Mouse (Mus musculus): ENCODE data around the gene Tmcc3. TPM values are rescaled to one million over a fixed set of nuclear protein-coding genes. Genes with fewer than 3 reads are reported as not detected.

Tmcc3 gene
- polyA plus RNA-seq, 1 experiment: 20.7 TPM

DNA sequence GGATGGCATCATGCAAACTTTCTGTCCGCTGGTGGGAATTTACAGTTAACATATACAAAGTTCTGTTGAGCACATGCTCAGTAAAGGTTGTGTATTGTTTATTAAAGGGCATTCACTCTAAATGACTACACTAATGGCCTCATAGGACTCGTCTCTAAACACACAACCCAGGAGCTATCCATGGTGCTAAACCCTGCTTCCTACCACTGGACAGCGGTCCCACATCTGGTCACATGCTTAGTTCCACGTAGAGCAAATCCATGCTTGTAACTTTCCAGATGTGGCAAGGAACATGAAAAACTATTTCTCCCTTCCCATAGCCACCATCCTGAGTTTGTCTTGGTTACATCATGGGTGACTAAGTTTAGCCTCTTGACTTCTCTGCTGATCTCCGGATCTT is 6.2 kb upstream of the Tmcc3 start:
- Histone ChIP-seq H3K27ac (replicated peaks; ENCODE audit: low read depth, low read length) (no peak overlapping the region), H3K4me3 (ENCODE audit: insufficient read depth, low read depth, low read length) (no peak overlapping the region), H3K4me1 (ENCODE audit: control insufficient read depth, insufficient read depth, insufficient read length, low read length) (no peaks in the 10 kb centered on the region)

DNA sequence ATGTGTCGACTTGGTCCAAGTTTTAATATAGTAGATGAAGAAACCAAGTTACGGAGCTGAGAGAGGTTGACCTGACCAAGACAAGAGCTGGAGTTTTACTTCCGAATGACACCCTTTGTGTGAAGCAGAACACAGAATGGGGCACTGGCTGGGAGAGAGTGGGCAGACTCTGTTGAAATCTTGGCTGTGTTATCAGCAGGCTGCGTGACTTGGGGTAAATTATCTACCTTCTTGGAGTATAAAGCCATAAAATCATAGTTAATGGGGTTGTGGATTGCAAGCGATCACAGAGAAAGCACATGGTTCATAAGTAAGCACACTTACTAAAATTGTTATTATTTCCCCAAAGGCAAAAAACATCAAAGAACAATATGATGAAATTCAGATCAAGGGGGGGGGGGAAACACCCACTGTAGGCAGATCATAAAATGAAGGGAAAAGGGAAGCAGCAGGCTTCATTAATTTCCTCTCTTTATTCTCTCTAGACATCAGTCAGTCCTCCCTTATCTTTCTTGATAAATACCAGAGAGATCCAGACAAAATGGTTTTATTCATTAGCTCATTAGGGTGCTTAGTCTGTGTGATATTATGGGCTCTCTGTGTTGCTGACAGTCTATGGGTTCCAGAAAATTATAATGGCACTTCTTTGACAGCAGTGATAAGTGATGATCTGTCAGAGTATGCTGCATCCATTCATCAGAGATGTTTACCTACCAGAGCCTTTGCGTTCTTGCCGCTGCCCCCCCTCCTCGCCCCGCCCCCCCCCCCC is 1.1 kb upstream of the Tmcc3 start:
- H3K27ac ChIP-seq (replicated peaks; ENCODE audit: low read depth, low read length): no peak overlapping the region
- H3K4me1 ChIP-seq (ENCODE audit: control insufficient read depth, insufficient read depth, insufficient read length, low read length): no peaks in the 10 kb centered on the region; the same call in 1 of the 2 replicates
- H3K4me3 ChIP-seq (ENCODE audit: insufficient read depth, low read depth, low read length): no peak overlapping the region

DNA sequence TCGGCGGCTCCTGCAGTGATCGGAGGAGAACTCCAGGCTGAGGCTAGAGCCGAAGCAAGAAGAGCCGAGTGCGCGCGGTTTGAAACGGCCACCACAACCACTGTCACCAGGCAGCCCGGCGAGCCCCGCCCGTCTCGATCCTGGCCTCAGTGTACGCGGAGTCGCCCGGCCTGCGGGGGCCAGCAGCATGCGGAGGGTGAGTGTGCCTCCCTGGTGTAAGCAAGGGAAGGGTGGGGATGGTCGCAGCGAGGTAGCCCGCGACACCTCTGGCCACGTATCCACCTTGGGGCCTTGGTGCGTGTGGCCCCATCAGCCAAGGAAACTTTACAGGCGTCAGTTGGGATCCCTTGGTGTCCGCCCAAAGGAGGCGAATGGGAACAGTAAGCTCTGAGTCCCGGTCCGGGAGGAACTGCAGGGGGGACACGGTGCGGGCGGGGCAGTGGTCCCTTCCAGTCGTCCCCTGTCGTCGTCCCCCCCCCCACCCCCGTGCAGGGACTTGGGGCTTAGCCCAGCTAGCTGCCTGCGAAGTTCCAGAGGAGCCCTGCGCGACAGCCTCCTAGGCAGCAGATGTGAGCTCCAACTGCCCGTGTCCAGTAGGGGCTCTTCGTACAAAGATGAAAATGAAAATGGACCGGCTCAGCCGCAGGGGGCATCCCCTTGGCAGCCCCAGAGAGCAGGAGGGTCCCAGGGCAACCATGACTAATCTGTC is 412 bp downstream of the Tmcc3 start:
- H3K4me3 ChIP-seq (ENCODE audit: insufficient read depth, low read depth, low read length): peak overlapping the region; percentile 59
- H3K27ac ChIP-seq (replicated peaks; ENCODE audit: low read depth, low read length): no peak overlapping the region
- H3K4me1 ChIP-seq (ENCODE audit: control insufficient read depth, insufficient read depth, insufficient read length, low read length): no peaks in the 10 kb centered on the region; the same call in 1 of the 2 replicates

DNA sequence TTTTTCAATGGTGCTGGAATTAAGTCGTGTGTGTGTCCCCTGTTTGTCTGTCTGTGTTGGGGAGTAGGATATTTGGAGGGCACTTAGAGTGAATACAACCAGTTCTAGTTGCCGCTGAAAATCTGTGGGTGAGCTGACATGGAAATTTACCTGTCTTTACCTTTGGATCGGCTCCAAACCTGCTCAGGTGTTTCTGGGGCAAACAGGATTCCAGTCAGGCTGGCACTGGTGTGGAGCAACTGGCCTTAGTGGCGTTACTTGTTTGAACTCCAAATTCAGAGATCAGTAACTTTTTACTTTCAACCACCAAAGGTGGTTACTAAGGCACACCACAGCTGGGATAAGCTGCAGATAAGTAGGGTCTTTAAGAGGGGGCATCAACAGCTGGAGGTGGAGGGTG is 1.4 kb downstream of the Tmcc3 start:
- Histone ChIP-seq H3K4me3 (ENCODE audit: insufficient read depth, low read depth, low read length) (no peak overlapping the region), H3K4me1 (ENCODE audit: control insufficient read depth, insufficient read depth, insufficient read length, low read length) (no peaks in the 10 kb centered on the region; the same call in 1 of the 2 replicates), H3K27ac (replicated peaks; ENCODE audit: low read depth, low read length) (no peak overlapping the region)

DNA sequence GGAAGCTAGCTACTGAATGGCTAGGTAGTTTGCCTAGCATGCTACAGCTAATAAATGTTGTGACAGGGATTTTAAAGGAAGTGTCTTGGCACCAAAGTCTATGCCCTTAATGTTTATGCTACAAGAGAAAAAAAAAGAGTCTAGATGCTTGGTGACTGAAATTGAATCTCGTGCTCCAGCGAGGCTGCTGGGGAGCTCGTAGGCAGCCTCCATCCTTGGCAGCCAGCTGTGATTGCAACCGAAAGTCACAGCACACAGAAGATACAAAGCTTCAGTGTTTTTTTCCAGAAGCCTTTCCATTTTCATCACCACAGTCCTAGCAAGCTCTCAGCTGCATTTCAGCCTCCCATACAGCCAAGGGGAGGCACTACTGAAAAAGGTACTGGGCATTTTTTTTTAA is 6.8 kb downstream of the Tmcc3 start:
- Histone ChIP-seq H3K27ac (replicated peaks; ENCODE audit: low read depth, low read length) (no peak overlapping the region), H3K4me1 (ENCODE audit: control insufficient read depth, insufficient read depth, insufficient read length, low read length) (no peaks in the 10 kb centered on the region), H3K4me3 (ENCODE audit: insufficient read depth, low read depth, low read length) (no peak overlapping the region)

DNA sequence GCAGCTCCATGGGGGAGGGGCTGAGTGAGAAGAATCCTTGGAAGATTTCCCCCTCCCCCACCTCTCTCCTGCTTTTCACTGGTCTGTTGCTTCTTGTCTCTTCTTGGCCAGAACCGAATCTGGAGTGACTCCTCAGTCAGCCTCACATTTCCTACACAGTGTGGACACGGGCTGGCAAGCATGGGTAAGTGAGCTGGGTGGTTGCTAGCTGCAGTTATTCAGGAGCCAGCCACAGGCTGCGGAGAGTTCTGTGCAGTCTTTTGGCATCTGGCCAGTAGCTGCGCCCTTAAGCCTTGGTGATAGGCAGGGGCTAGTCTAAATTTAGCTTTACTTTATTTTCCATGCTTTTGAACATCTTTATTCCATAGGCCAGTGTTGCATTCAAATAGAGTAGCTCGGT is 18.2 kb downstream of the Tmcc3 start:
- Histone ChIP-seq H3K4me3 (ENCODE audit: insufficient read depth, low read depth, low read length) (no peak overlapping the region), H3K27ac (replicated peaks; ENCODE audit: low read depth, low read length) (no peak overlapping the region), H3K4me1 (ENCODE audit: control insufficient read depth, insufficient read depth, insufficient read length, low read length) (no peaks in the 10 kb centered on the region)

DNA sequence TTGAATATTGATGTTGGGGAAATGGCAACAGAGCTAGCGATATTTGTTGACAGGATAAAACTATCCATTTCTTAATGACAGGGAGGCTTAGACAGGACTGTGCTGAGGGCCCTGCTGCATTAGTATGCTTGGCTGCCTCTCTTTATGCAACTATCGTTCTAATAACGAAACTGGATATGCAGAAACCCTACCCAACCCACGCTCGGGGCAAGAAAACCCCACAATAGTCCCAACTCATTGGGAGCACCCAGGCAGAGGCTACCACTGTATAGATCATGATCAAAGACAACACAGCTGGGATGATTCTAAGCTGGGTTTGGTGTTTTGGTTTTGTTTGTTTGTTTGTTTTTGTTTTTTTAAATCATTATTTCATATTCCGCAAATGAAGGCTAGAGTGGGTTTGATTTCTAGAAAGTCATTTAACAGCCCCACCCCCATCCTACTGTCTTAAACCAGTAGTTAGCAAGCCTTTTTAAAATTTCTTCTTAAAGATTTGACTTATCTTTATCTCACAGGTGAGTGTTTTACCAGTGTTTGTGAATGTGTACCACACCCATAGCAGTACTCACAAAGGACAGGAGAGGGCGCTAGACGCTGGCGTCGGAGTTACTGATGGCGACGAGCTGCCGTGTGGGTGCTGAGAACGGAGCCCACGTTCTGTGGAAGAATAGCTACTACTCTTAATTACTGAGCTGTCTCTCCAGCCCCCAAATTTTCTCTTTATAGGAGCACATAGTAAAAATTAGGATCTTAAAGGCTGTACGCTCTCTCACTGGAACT is 20.8 kb downstream of the Tmcc3 start:
- no peak overlapping the region for H3K27ac ChIP-seq (replicated peaks; ENCODE audit: low read depth, low read length)
- H3K4me3 ChIP-seq (ENCODE audit: insufficient read depth, low read depth, low read length): no peak overlapping the region
- no peaks in the 10 kb centered on the region for H3K4me1 ChIP-seq (ENCODE audit: control insufficient read depth, insufficient read depth, insufficient read length, low read length)

DNA sequence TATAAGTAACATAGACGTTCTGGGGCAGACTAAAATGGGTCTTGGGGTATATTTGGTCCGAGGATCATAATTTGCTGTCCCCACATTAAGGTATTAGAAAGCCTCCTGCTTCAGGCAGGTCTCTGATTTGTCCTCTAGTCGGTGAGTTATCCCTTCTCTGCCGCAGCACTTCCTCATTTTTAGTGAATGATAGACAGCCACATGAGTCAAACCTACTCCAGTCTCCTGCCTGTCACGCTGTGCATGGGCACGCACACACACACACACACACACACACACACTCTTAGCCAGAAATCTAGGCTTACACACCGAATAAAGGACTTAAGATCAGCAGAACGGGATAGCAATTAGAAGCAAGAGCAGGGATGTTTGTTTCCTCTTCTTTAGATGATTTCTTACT is 21.6 kb downstream of the Tmcc3 start:
- Histone ChIP-seq H3K4me3 (ENCODE audit: insufficient read depth, low read depth, low read length) (no peak overlapping the region), H3K4me1 (ENCODE audit: control insufficient read depth, insufficient read depth, insufficient read length, low read length) (no peaks in the 10 kb centered on the region), H3K27ac (replicated peaks; ENCODE audit: low read depth, low read length) (no peak overlapping the region)

DNA sequence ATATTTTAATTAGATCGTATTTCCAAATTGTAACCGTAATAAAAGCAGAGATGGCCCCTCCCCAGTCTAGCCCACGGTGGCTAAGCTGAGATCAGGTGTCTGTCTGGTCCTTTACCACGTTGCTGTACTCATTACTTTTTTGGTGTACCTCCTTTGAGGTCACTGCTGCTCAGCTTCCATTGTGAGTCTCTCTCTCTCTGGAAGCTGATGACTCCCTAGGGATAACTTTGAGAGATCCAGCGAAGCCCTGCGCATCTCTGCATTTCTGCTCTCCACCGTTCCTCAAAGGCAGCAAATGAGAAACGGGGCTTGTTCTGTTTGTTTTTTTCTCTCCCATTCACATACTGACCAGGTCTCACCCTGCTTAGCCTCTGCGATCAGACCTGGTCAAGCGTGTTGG is 23.3 kb downstream of the Tmcc3 start:
- H3K27ac ChIP-seq (replicated peaks; ENCODE audit: low read depth, low read length): no peak overlapping the region
- H3K4me3 ChIP-seq (ENCODE audit: insufficient read depth, low read depth, low read length): no peak overlapping the region
- no peaks in the 10 kb centered on the region for H3K4me1 ChIP-seq (ENCODE audit: control insufficient read depth, insufficient read depth, insufficient read length, low read length)

DNA sequence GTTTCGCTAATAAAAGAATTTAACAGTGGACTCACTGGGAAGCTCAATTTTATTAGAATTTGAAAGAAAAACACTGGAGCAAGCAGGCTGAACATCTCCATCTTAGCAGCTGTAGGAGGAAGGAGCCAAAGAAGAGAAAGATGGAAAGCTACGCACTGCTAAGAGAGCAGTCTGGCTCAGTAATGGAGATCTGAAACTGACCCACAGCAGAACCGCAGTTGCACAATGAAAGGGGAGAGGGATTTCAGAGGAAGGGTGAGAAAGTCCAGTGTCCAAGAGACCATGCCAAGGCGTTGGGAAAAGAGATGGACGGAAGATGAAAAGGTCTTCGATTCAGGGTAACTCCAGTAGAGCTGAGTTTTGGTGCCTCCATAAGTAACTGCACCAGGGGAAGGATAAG is 24.3 kb downstream of the Tmcc3 start:
- Histone ChIP-seq H3K4me1 (ENCODE audit: control insufficient read depth, insufficient read depth, insufficient read length, low read length) (no peaks in the 10 kb centered on the region), H3K4me3 (ENCODE audit: insufficient read depth, low read depth, low read length) (no peak overlapping the region), H3K27ac (replicated peaks; ENCODE audit: low read depth, low read length) (no peak overlapping the region)

DNA sequence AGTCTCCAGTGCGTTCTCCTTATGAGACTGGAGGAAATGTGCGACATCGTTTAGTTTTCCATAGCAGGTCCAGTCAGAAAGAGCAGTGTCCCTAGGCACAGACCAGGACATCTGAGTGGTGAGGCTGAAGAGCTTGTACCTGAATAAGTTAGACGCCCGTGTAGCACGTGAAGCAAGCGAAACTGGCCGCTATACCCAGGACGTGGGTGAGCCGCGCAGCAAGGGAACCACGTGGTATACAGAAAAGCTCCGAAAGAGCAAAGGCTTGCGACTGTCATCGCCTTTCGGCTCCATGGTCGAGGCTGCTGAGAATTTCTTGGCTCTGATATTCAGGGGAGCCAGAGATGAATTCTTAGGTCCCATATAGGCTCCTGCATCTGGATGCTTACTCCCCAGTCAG is 29.8 kb downstream of the Tmcc3 start:
- Histone ChIP-seq H3K4me1 (ENCODE audit: control insufficient read depth, insufficient read depth, insufficient read length, low read length) (no peaks in the 10 kb centered on the region), H3K27ac (replicated peaks; ENCODE audit: low read depth, low read length) (no peak overlapping the region), H3K4me3 (ENCODE audit: insufficient read depth, low read depth, low read length) (no peak overlapping the region)

DNA sequence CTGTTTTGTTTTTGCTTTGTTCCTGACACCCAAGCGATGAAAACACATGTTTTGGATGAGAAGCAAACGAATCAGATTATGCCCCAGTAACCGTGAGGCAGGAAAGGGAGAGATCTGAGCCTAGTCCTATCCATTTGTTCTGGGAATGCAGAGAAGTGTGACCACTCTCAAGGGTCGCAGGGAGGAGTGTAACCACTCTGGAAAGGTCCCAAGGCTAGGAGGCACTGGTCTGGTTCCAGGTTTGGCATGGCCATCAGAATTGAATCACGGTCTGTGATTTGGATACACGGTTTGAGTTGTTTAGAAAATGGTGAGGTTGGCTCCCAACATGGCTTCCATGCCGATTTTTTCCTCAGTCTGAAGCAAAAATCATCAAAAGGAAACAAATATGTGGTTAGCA is 30.5 kb downstream of the Tmcc3 start:
- H3K4me3 ChIP-seq (ENCODE audit: insufficient read depth, low read depth, low read length): no peak overlapping the region
- no peaks in the 10 kb centered on the region for H3K4me1 ChIP-seq (ENCODE audit: control insufficient read depth, insufficient read depth, insufficient read length, low read length)

DNA sequence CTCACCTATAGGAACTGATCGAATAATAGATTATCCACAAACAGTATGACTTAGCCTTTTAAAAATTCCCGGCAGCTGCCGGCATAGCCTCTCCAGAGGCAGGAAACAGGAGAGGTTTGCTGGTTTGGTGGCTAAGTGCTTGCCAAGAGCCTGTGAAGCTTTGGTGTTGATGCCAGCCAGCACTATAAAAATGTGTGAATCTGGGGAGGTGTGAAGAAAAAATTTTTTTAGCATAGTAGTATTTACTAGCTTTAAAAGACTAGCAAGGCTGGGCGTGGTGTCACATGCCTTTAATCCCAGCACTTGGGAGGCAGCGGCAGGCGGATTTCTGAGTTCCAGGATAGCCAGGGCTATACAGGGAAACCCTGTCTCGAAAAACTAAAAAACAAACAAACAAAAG is 31.8 kb downstream of the Tmcc3 start:
- no peak overlapping the region for H3K4me3 ChIP-seq (ENCODE audit: insufficient read depth, low read depth, low read length)
- no peak overlapping the region for H3K27ac ChIP-seq (replicated peaks; ENCODE audit: low read depth, low read length)
- no peaks in the 10 kb centered on the region for H3K4me1 ChIP-seq (ENCODE audit: control insufficient read depth, insufficient read depth, insufficient read length, low read length)

More for the DNA sequence above, 30.5 kb downstream of the Tmcc3 start:
- no peak overlapping the region for H3K27ac ChIP-seq (replicated peaks; ENCODE audit: low read depth, low read length)

DNA sequence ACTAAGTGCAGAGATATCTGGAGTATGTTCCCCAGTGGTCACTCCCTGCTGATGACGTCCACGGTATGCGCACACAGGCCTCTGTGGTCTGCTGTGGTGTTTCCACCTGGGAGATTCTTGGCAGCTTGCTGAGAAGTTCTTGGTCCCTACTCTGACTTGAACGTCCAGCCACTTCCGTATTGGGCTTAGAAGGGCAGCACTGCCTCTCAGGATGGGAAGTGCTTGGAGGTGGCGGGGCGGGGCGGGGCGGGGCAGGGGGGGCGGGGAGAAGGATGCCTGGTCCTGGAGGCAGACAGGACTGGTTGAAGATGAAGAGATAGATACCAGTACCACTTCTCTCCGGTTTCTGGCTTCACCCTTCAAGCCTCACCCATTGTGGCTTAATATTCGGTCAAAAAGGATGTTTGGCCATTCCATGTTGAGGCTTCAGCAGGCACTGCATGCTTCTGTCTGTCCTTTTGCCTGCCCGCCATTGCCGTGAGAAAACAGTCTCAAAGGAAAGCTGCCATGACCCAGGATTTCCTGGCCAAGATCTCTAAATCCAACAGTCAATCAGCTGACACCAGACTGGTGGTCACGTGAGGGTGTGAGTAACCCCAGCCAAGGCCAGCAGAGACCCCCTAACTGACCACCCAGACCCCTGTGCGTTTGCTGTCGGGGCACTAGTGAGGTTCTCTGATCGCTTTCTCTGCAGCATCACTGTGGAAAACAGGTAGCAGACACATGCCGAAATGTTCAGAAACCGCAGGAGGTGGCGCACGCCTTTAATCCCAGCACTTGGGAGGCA is 33.1 kb downstream of the Tmcc3 start:
- no peaks in the 10 kb centered on the region for H3K4me1 ChIP-seq (ENCODE audit: control insufficient read depth, insufficient read depth, insufficient read length, low read length)
- no peak overlapping the region for H3K4me3 ChIP-seq (ENCODE audit: insufficient read depth, low read depth, low read length)
- no peak overlapping the region for H3K27ac ChIP-seq (replicated peaks; ENCODE audit: low read depth, low read length)
